Mouse (Mus musculus) telencephalon, adult 2 months (tissue): ENCODE results near the gene Mrps18b.

Experiments used
- DNase-seq: peaks from one replicate; pipeline ENCODE4 v3.0.0-alpha.2; 2011; ENCODE audit warnings: low read depth, low spot score

Gene Mrps18b

DNA sequence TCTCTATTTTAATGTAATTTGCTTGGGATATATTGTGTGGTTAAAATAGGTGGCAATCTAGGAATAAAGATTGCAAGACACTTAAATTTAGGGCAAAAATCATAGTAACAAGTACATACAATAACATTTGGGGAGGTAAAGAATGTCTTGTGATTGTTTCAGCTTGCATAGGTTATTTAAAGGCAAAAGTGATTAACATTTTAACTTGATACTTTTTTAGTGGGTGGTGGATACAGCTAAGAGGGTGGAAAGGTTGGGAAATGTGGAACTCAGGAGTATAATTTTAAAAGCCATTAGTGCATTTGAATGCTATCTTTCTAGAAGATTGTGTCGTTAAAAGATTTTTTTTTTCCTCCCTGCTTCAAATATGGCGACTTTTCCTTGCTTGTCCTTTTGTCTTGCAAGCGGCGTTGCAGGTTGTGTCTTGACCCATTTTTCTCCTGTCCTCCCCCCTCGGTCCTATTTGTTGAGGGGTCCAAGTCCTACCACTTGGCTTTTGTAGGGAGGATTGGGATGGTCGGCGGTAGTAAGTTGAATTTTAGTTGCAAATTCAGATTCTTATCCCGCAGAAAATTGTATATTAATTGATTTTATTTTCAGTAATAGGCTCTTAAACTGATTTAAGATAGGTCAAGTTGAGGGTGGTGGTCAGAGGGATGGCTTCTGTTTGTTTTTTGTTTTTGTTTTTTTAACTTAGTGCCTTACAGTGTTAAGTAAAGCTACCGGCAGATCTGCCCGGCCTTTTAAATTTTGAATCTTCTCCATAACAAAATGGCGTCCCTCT lies 2.3 kb upstream of the Mrps18b start:
- peak; percentile 50 for DNase-seq

DNA sequence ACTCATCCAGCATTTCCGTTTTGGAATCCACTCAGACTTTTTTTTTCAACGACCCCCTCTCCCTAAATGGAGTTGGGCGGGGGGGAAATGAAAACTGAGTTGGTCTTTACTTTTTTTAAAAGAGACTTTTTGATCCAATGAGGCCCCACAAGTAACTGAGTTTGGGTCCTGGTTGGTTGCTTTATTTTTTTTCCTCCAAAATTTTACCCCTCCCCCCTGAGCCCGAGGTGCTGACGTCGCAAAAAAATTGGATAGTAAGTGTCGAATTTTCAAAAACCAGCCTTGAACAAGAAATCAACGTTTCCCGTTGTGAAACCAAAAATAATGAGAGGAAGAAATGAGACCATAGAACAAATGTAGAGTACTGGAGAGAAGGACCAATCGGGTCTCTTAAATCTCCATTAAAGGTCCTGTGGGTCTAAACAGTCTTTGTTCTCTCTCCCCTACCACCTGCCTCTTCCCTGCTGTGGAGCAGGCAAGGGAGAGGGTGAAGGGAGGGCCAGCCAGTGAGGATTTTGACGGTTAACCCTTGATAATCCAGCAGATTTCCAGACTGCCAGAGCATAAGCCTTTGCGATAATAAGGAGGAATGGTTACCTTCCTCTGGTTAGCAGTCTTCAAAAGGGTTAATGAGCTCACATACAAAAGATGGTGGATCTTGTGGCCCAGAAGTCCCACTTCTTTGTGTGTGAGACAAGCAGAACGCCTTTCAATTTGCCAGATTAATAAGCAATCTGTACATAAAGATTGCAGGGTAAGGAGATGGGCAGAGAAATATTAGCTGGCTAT lies 1.5 kb upstream of the Mrps18b start:
- DNase-seq: peak; percentile 77

DNA sequence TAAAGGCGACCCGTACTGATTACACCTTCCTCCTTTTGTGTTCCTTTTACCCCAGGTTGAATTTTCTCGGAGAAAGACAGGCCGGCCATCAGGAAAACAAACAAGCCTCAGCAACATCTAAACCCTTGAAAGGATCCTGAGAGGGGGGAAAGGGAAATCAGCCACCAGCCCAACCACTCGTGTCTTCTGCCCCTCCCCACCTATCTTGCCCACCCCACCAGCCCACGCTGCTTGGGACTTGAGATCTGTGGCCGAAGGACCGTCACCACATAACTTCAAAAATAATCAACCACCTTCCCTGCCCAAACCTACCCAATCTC lies 914 bp upstream of the Mrps18b start:
- no peak for DNase-seq

DNA sequence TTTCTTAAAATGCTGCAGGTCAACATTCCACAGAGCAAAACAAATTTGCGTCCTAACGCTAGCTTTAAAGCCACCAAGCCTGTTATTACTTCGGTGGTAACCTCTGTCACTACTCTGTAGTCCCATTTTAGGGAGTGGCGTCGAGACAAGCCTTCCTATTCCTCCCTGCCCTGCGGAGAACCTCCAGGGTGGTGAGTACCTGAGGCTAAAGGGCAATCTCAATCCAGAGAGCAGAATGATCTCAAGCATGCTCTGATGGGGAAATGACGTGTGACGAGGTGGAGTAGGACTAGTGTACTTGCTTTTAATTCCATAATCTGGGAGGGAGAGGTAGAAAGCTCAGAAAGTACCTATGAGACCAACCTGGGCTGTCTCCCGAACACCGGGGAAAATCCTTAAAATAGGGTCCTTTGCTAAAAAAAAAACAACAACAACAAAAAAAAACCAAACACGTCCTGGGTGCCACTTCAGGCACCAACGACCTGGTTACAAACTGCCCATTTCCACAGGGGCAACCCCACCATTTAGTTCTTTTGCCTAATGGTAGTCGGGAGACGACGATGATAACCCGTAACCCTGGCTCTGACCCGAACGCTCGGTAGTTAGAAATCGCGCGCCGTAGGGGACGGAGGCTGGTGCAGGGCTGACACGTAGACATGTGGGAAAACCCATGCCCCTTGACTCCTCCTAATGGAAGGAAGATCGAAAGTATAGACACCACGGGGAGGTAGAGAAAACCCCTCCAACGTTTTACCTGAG lies 472 bp downstream of the Mrps18b start:
- no peak for DNase-seq

DNA sequence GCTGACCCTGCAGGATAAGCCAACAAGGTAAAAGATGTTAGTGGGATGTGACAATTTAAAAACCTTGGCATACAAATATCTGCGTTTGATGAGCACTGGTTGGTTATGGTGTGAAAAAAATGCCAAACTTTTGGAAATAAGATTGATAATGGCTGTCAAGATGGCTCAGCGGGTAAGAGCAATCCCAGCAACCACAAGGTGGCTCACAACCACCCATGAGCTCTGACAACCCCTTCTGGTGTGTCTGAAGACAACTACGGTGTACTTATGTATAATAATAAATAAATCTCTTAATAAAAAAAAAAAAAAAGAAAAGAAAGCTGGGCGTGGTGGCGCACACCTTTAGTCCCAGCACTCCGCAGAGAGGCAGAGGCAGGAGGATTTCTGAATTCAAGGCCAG lies 1.2 kb downstream of the Mrps18b start:
- no peak for DNase-seq

DNA sequence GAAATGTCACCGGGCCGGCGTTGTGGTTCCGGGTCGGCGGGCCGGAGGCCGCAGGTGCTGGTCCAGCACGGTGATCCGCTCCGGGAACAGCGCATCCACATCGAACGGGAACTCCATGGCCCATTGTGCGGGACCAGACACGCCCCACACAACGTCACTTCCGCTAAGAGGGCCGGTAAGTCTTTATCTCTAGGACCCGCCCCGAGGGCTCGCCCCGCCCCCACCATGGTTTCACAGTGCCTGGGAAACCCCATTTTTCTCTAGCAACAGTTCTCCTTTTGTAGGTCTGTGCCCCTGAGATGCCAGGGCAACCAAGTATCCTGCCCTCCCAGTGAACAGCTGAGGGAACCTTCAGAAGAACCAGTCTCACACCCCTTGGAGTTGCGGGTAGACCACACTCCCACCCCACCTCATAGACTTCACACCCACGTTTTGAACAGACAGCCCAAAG lies 6.2 kb downstream of the Mrps18b start, which contains the start of gene Atat1:
Gene Atat1, minus strand, starts transcription at position 157 of the 451 bp plus-strand sequence.
- peak; percentile 85 for DNase-seq

DNA sequence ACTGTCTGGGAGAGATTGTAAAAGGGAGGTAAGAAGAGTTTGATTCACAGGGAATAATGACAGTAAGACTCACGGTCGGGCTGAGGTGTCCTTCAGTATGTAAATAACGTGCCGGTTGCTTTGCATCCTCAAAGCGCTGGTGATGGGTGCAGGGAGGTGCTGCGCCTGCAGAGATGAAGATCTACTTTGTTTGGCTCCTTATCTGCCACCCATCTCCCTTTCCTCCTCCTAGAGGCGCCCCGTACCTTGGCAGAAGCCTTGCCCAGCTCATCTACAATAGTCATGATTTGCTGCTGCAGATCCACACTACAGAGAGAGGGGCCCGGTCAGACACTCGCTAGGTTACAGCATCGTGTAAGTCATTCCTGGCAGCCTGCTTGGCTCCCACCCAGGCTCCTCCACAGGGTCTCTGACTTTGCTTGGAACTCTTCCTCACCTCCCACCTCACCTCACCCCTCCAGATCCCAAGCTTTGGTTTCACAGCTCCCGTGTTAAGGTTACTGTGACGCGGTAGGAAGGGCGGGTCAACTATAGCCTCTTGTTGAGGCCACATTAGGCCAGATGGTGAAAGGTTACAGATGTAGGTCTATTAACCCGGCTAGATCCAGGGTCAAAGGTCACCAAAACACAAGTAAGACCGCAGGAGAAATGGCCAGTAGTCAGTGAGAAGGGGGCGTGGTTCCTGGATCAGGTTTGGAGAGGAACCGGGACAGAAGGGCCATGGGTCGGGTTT lies 6.8 kb downstream of the Mrps18b start:
- no peak for DNase-seq

DNA sequence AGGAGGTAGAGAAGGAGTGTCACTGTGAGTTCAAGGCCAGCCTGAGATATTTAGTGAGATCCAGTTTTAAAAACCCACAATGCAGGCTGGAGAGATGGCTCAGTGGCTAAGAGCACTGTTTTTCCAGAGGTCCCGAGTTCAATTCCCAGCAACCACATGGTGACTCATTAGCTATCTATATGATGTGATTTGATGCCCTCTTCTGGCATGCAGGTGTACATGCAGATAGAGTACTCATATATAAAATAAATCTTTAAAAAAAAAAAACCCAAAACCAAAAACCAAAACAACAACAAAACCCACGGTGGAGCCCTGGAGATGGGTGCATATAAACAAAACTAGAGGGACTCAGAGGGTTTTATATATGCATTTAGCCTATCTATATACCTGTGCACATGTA lies 8.6 kb downstream of the Mrps18b start:
- DNase-seq: no peak

DNA sequence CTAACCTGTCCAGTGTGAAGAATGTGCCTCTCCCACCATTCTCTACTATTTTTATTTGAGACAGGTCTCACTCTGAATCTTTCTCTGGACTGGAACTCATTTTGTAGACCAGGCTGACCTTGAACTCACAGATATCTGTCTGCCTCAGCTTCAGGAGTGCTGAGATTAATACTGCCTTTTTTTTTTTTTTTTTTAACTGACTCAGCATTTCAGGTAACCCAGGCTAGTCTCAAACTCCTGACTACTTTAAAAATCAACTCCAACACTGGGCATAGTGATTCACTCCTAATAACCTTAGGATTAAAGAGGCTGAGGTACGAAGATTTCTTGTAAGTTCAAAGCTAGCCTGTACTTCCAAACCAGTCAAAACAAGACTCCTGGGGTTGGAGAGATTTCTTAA lies 10.6 kb downstream of the Mrps18b start:
- DNase-seq: no peak

DNA sequence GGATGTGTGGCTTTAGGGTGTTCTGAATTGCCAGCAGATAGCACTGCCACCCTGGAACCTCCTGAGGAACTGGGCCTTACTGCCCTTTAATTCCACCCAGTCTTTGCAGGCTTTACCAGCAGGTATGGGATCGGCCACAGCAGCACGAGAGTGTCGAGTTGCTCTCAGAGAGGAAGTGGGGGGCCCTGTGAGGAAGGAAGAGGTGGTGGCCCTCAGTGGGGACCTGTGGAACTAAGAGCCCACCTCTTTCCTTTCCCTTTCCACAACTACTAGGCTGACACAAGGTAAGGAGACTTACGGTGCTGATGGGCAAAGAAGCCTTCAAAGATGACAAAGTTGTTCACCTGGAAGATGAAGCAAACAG lies 12.2 kb downstream of the Mrps18b start:
- DNase-seq: no peak

DNA sequence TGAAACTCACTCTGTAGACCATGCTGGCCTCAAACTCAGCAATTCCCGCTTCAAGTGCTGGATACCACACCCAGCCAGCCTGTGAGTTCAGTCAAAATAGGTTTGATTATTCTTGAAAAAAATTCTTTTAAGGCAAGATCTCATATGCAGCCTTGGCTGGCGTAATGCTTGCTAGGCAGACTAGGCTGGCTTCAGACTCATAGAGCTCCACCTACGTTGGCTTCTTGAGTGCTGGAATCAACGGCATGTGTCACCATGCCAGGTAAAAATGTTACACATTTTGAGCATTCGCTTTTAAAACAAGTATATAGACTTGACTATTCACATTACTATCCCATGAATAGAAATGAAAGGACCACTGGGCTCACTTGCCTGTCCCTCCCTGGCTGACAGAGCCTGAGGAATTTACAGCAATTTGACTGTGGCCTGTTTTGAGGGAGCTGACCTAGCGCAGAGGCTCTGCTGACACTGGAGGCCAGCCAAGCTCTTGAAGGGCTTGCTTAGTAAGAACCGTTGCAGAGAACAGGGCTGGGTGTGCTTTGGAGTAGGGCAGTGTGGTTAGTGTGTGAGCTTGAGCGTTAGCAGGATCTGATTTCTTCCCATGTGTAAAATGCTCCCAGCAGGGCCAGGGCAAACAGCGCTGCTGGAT lies 12.7 kb downstream of the Mrps18b start:
- no peak for DNase-seq

DNA sequence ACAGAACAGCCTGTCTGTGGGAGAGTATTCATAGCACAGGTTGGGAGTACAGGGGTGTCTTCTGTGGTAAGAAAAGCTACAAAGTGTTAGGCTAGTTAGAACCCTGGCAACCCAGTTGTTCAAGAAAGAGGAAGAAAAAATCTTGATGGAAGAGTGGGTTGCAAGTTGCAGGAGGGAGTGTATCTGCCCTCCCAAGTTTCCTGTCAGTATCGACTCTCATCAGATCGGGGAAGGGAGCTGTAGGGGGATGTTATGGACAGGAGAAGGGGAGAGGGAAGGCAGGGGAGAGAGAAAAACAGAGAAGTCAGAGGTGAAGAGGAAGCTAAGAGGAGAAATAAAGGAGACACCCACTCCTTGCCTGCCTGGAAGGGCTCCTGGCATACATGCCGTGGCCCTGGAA lies 15.6 kb downstream of the Mrps18b start:
- no peak for DNase-seq

DNA sequence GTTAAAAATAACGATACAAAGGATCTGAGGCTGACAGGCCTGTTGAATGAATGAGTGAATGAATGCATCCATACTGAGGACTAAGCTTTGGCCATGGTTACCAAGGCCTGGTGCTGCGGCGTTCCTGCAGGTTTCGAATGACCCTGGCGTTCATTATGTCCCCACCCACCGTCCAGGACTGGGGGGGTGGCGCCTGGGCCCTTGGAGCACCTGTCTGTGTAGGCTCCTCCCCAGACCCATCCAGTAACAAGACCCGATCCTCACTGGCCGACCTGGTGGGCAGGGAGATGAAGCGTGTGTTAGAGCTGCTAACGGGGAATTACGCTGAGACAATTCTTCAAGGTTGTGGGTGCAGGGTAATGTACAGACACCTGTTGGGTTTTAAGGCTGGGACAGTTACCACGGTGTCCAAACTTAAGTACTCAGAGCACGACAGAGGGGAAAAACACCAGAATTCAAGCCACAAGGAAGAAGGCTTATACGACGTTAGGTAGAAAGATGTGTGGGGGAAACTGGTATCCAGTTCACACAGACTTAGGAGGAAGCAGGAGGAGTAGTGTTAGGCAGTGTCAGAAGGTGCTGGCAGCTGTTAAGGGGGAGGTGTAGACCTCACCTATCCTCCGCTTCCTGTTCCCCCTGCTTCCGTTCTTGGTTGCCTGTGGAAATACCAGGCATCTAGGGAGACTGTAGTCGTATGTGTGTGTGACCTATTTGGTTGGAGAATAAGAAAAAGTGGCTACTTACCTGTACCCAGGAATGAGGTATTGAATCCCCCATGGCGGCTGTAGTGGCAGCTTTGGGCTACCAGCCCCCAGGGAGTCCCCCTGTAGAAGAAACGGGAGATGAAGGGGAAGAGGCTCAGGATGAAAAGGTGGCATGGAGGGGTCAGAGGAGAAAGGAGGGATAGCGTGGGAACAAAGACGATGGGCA lies 18.3 kb downstream of the Mrps18b start:
- no peak for DNase-seq

DNA sequence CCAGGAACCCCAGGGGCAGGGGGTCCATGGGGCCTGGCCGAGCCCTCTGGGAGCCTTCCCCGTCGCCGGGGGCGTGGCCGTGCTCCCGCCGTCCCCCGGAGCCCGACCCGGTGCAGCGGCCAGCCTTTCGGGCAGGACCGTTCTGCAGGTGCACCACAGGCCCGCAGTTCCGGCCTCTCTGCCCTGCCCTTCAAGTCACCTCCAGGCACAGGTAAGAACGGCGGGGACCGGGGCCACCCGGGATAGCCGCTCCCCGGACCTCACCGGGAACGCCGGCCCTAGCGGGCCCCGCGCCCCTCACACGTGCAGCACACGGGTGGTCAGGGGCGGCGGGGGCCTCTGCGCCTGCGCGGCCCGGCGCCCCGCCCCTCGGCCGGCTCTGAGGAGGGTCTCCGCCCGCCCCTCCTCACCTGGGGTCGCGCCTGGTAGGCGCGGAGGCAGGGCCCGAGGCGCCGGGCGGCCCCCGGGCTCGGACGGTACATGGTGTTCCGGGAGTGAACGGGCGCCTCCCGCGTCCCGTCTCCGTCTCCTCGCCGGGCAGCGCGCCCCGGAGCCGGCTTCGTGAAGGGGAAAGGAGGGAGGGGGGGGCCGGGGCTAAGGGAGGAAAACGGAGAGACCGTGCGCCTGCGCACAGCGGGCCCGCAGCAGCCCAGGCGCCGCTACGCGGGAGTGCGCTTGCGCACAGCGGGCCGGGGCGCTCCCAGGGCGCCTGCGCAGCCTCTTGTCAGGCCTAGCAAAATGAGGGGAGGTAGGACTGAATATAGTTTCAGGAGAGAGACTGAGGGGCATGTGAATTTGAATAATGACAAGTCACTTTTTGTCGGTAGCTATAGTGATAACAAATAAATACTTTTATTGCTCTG lies 19.2 kb downstream of the Mrps18b start, which contains the start of gene 2310061I04Rik:
Gene 2310061I04Rik, minus strand, starts transcription at position 651 of the 863 bp plus-strand sequence.
- peak; percentile 81 for DNase-seq

DNA sequence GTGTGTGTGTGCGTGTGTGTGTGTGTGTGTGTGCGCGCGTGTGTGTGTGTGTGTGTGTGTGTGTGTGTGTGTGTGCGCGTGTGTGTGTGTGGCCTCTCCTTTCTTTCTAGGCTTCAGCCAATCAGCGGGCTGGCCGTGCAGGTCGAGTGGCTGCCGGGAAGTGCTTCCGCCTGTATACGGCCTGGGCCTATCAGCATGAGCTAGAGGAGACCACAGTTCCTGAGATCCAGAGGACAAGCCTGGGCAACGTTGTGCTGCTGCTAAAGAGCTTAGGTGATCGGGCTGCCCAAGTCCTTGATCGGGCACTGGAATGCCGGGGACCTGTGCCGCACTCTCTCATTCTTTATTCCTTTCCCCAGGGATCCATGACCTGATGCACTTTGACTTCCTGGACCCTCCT lies 28.5 kb downstream of the Mrps18b start:
- no peak for DNase-seq

DNA sequence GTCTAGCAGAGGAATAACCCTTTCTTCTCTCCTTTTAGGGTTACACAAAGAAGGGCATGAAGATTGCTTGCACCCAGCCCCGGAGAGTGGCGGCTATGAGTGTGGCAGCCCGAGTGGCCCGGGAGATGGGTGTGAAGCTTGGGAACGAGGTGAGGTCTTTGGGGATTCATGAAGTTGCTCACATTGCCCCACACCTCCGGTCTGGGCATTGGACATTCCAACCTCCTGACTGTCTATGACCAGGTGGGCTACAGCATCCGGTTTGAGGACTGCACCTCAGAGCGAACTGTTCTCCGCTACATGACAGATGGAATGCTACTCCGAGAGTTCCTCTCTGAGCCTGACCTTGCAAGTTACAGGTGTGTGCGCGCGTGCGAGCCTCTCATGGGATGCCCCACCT lies 32.4 kb downstream of the Mrps18b start:
- DNase-seq: no peak

DNA sequence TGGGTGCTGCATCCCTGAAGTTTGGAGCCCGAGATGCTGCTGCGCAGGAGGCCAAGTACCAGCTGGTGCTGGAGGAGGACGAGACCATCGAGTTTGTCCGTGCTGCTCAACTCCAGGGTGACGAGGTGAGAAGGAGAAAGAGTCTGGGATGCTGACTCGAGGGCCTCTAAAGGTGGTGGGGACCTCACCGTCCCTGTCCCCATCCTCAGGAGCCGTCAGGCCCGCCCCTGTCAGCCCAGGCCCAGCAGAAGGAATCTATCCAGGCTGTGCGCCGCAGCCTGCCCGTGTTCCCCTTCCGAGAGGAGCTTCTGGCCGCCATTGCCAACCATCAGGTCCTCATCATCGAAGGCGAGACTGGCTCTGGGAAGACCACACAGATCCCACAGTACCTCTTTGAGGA lies 33.3 kb downstream of the Mrps18b start:
- DNase-seq: no peak

DNA sequence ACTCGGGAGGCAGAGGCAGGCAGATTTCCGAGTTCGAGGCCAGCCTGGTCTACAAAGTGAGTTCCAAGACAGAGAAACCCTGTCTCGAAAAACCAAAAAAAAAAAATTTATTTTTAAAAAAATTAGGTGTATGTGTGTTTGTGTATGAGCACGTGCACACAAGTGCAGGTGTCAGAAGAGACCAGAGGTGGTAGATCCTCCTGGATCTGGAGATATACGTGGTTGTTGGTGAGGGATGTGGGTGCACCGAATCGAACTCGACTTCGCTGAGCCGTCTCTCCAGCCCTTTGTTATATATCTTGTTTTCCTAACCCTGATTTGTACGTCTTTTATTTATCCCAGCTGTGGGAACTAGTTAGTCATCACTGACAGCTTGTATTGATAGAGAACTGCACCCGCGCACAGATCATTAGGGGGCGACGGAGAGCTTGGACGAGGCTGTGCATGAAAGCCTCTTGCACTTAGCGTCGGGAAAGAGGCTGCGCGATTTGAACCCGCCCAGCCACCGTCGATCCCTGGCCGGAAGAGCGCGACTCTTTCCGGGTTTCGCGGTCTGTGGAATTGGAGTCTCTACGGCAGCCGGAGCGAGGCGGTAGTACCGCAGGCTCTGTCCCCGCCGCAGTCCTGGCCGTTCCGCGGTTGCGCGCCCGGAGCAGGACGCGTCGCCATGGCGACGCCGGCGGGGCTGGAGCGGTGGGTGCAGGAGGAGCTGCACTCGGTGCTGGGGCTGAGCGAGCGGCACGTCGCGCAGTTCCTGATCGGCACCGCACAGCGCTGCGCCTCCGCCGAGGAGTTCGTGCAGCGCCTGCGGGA lies 36.7 kb downstream of the Mrps18b start, which contains the start of gene Dhx16:
Gene Dhx16, plus strand, starts transcription at position 575 of the 813 bp plus-strand sequence.
- DNase-seq: peak; percentile 97
